Mouse (Mus musculus) thymus, postnatal 0 days (tissue): Measurements from ENCODE around the gene Ankrd13a. TPM values are rescaled to one million over a fixed set of nuclear protein-coding genes. Genes with fewer than 3 reads are reported as not detected.
A peak's percentile ranks its signal among the peaks of the same experiment; 100 is the strongest.

ENCODE experiments used
- DNase-seq: peaks from one replicate; pipeline ENCODE4 v3.0.0-alpha.2; 2015; ENCODE audit warnings: low spot score
- polyA plus RNA-seq: library from polyadenylated mRNA; unstranded; fragments of >200 nt; fragmentation: Nextera tagmentation; extraction: Ambion mirVana; gene quantifications from 2 replicates; pipeline ENCODE4 v1.2.1, GENCODE M21; 2015

Gene Ankrd13a
- polyA plus RNA-seq = 80.3 and 86.3 TPM in 2 replicates

- DNase-seq = peak; percentile 92
These were observed at the start of gene Ankrd13a for GRCm38 (mm10) chr5:114774403-114775051. TSS of gene Ankrd13a (plus strand) at chr5:114774677.

- DNase-seq = no peak
These were observed 46.3 kb upstream of the Ankrd13a start for GRCm38 (mm10) chr5:114728160-114728559.

GRCm38 (mm10) chr5:114730129-114730528, 44.3 kb upstream of the Ankrd13a start:
- DNase-seq = no peak

- no peak for DNase-seq
These were observed 43.0 kb upstream of the Ankrd13a start for GRCm38 (mm10) chr5:114731498-114731897.

GRCm38 (mm10) chr5:114731969-114732368, 42.5 kb upstream of the Ankrd13a start:
- DNase-seq = no peak

- no peak for DNase-seq
These were observed 40.9 kb upstream of the Ankrd13a start for GRCm38 (mm10) chr5:114733606-114734005.

- DNase-seq = no peak
These were observed 37.2 kb upstream of the Ankrd13a start for GRCm38 (mm10) chr5:114737090-114737887.

- DNase-seq = no peak
These were observed 35.7 kb upstream of the Ankrd13a start for GRCm38 (mm10) chr5:114738707-114739241.

- DNase-seq = no peak
These were observed 33.9 kb upstream of the Ankrd13a start for GRCm38 (mm10) chr5:114740595-114740994.

GRCm38 (mm10) chr5:114742572-114742971, 31.9 kb upstream of the Ankrd13a start:
- DNase-seq = no peak

- DNase-seq = no peak
These were observed 31.3 kb upstream of the Ankrd13a start for GRCm38 (mm10) chr5:114742998-114743696.

GRCm38 (mm10) chr5:114743697-114744090, 30.8 kb upstream of the Ankrd13a start:
- no peak for DNase-seq

- DNase-seq = no peak
These were observed 28.9 kb upstream of the Ankrd13a start for GRCm38 (mm10) chr5:114745581-114745980.

GRCm38 (mm10) chr5:114746886-114747285, 27.6 kb upstream of the Ankrd13a start:
- no peak for DNase-seq

GRCm38 (mm10) chr5:114747521-114747920, 27.0 kb upstream of the Ankrd13a start:
- DNase-seq = no peak

- DNase-seq = no peak
These were observed 24.2 kb upstream of the Ankrd13a start for GRCm38 (mm10) chr5:114750325-114750724.

- no peak for DNase-seq
These were observed 22.1 kb upstream of the Ankrd13a start for GRCm38 (mm10) chr5:114752397-114752796.

- DNase-seq = no peak
These were observed 21.1 kb upstream of the Ankrd13a start for GRCm38 (mm10) chr5:114753384-114753783.

- no peak for DNase-seq
These were observed 14.9 kb upstream of the Ankrd13a start for GRCm38 (mm10) chr5:114759536-114760090.

- no peak for DNase-seq
These were observed 12.5 kb upstream of the Ankrd13a start for GRCm38 (mm10) chr5:114761980-114762379.
